Comparison of ENCODE assay signal across 15 mouse cellular contexts in the genomic region with DNA sequence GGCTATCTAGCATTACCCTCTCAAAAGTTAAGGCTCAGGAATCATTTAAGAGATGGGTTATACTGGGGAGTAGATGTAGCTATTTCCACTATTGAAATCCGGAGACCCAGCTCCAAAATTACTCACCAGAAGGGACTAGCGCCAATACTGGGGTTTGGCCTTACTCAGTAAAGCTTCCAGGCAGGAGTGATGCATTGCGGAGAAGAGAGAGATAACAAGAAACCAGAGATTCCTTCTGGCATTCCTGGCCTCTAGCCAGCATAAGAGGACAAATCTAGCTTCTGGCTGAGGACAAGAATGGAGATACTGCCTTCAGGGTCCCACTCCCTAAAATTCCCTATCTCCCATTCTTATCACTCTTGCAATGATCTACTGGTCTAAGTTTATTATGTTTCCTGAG.
A peak's percentile ranks its signal among the peaks of the same experiment; 100 is the strongest.
DNase-seq lines count a peak whose midpoint lies in the region; ATAC-seq and TF ChIP-seq lines count a peak whose summit lies in the region.
"Had no signal": no experiment of that assay in that cellular context is flagged by ENCODE, and none has a peak within 500 bp of the region (broad histone marks: within the 10 kb centered on the region; RNA-seq: fewer than 3 reads in every experiment).

No protein-coding gene starts in this region.

- WGBS in heart, embryonic 11.5 days (ENCODE audit: insufficient replicate concordance): 19% methylated on average over 3 of the region's 3 CpGs
- WGBS in heart, postnatal 0 days: 17% methylated on average over 3 of the region's 3 CpGs

- H3K4me3 ChIP-seq in heart, embryonic 11.5 days (ENCODE audit: low read depth, low read length): no peak overlapping the region
- H3K4me3 ChIP-seq in heart, postnatal 0 days (ENCODE audit: low read depth, low read length): no peak overlapping the region
- H3K4me3 ChIP-seq: embryonic facial prominence, embryonic 10.5 days; erythroblast, embryonic 14.5 days had no signal

- no peak for TF ChIP-seq EP300 in heart, postnatal 0 days (IDR thresholded peaks at IDR 0.05; ENCODE audit: low read depth)

- no peak overlapping the region for H3K4me2 ChIP-seq in heart, embryonic 11.5 days
- no peak overlapping the region for H3K4me2 ChIP-seq in heart, postnatal 0 days (ENCODE audit: low read depth, low read length)

- H3K9ac ChIP-seq in heart, embryonic 11.5 days (ENCODE audit: low read depth, low read length): no peak overlapping the region
- no peak overlapping the region for H3K9ac ChIP-seq in heart, postnatal 0 days (replicated peaks; ENCODE audit: low read depth, low read length)

- no peak for DNase-seq in heart, adult 11 months
- peak; percentile 4 for DNase-seq in retina, postnatal 1 day
- DNase-seq in retina, embryonic 14.5 days (ENCODE audit: low spot score): no peak
- peak; percentile 22 for DNase-seq in ZHBTc4 (ENCODE audit: low read depth, low spot score)
- DNase-seq in heart, postnatal 0 days (ENCODE audit: low spot score): peak; percentile 52
- no peak for DNase-seq in layer of hippocampus, postnatal 25 days (ENCODE audit: extremely low spot score in 1 of 2, low spot score in 1 of 2)
- DNase-seq: layer of hippocampus, adult 9-11 months; lung, adult 18-20 months; thymus, adult 18-20 months had no signal

- H3K27me3 ChIP-seq in heart, embryonic 11.5 days (ENCODE audit: control insufficient read depth, insufficient read depth, low read length): no peaks in the 10 kb centered on the region
- no peaks in the 10 kb centered on the region for H3K27me3 ChIP-seq in heart, postnatal 0 days (ENCODE audit: control insufficient read depth, insufficient read depth, low read length)
- H3K27me3 ChIP-seq: Patski had no signal

- peak overlapping the region; percentile 38; the same call in 1 of the 2 replicates for H3K27ac ChIP-seq in heart, embryonic 11.5 days (ENCODE audit: low read depth, low read length)
- peak overlapping the region; percentile 55; the same call in 1 of the 2 replicates for H3K27ac ChIP-seq in heart, postnatal 0 days (ENCODE audit: low read depth)
- H3K27ac ChIP-seq: kidney, postnatal 0 days had no signal

- H3K4me1 ChIP-seq in heart, embryonic 11.5 days (ENCODE audit: control insufficient read depth, insufficient read depth, low read length): peaks cover 15% of the 10 kb centered on the region; the same call in 1 of the 2 replicates
- peaks cover 20% of the 10 kb centered on the region for H3K4me1 ChIP-seq in heart, postnatal 0 days (ENCODE audit: control insufficient read depth, insufficient read depth)

- no peaks in the 10 kb centered on the region for H3K36me3 ChIP-seq in heart, embryonic 11.5 days (ENCODE audit: control insufficient read depth, insufficient read depth, low read length)
- no peaks in the 10 kb centered on the region for H3K36me3 ChIP-seq in heart, postnatal 0 days (replicated peaks; ENCODE audit: control insufficient read depth, insufficient read depth, low read length)
- H3K36me3 ChIP-seq: embryonic facial prominence, embryonic 10.5 days had no signal

- no peak for TF ChIP-seq CTCF in heart, postnatal 0 days (IDR thresholded peaks at IDR 0.05; ENCODE audit: low read depth)

- ATAC-seq in heart, embryonic 11.5 days (replicated peaks; ENCODE audit: insufficient number of reproducible peaks, low FRiP score, low TSS enrichment): no peak
- no peak for ATAC-seq in heart, postnatal 0 days (ENCODE audit: insufficient read depth, low read depth)
- ATAC-seq: midbrain, embryonic 16.5 days; Patski had no signal

- no peaks in the 10 kb centered on the region for H3K9me3 ChIP-seq in heart, embryonic 11.5 days (replicated peaks; ENCODE audit: control insufficient read depth, low read length)
- no peaks in the 10 kb centered on the region for H3K9me3 ChIP-seq in heart, postnatal 0 days (replicated peaks; ENCODE audit: control insufficient read depth, low read length)
- H3K9me3 ChIP-seq: embryonic facial prominence, embryonic 10.5 days had no signal

Comparison
In these comparisons a context has a peak if more than half of its experiments do, and no peak if none do; other contexts are left out.
1. DNase-seq: peak in retina, postnatal 1 day (single experiment), ZHBTc4 (single experiment) and heart, postnatal 0 days (single experiment); none in heart, adult 11 months (single experiment), retina, embryonic 14.5 days (single experiment) and layer of hippocampus, postnatal 25 days (0 of 2).